Mouse (Mus musculus): ENCODE measurements around the gene Ank.

Ank gene

DNA sequence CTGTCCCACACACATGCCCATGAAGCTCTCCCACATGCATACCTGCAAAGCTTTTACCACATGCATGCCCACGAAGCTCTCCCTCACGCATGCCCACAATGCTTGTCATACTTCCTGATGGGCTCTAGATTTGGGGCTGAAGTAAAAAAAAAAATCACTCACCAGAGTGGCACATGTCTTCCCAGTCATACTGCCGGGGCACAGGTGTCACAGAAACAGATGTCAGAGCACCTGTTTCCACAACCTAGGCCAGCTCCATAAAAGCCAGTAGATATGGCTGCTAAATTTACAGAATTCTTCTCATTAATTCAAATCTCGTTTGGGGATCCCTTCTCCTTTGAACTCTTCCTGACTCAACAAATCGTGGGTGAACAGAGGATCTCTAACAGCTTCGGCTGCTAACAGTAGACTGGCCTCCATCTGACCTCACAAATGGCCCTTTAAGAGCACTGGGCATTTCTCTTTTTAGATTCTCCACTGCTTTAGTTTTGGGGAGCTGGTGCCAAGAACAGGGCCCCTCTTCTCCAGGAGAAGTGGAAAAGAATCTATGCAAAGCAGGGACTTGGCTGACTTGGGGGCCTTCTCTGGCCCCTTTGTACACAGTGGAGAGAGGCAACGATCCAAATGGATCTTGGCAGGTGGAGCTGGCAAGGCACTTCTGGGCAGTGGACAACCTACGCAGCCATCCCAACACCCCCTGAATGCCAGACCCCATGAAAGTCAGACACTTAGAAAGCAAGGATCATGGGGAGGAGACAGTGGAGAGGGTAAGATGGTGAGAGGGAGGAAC, 108.7 kb downstream of the Ank start:
- no peak for DNase-seq (ENCODE audit: low spot score)

DNA sequence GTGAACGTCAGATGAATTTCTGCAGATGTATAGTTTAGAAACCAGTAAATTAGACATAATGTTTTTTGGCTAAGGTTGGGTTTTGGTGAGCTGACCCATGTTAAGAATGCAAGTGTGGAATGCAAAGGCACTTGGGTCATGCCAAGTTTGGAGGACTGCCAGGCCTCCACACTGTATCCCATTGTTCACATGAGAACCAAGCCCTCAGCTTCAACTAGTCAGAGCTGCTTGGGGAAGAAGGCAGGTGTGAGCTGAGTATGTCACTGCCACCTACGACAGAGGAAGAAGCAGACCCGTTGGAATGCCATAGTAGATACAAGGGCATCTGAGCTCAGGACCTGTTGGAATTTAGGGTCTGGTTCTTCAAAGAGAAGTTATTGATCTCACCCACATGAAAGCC, 109.5 kb downstream of the Ank start:
- no peak for DNase-seq (ENCODE audit: low spot score)

GRCm38 (mm10) chr15:27576886-27577285, 110.4 kb downstream of the Ank start:
- DNase-seq (ENCODE audit: low spot score), result no peak

- peak; percentile 32 for DNase-seq (ENCODE audit: low spot score)
These were observed 111.7 kb downstream of the Ank start for GRCm38 (mm10) chr15:27577915-27578780.

DNA sequence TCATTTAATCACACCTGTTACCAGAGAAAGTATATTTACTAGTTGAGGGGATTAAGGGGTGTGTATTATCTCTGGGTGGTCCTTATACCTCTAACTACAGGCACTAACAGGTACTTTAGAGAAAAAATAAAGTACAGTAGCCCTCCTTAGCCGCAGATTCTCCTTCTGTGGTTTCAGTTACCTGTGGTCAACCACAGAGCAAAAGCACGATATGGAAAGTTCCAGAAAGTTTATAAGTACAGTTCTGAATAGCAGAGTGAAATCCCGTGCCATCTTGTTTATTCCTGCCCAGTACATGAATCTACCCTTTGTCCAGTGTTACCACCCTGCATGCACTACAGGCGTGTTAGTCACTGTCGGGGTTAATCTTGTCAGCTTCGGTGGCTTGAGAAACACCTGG, 112.4 kb downstream of the Ank start:
- DNase-seq (ENCODE audit: low spot score), result no peak

DNA sequence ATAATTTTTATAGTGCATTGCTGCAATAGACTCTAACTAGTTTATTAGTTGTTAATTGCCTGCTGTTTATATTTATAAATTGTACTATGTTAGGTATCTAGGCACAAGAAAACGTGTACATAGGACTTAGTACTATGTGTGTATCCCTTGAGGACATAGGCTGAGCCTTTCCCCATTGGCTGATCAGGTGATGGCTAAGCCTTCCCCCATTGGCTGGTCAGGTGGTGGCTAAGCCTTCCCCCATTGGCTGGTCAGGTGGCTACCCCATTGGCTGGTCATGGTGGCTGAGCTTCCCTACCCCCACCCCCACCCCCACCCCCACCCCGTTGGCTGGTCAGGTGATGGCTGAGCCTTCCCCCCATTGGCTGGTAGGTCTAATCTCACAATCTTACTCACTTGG, 113.4 kb downstream of the Ank start:
- no peak for DNase-seq (ENCODE audit: low spot score)

DNA sequence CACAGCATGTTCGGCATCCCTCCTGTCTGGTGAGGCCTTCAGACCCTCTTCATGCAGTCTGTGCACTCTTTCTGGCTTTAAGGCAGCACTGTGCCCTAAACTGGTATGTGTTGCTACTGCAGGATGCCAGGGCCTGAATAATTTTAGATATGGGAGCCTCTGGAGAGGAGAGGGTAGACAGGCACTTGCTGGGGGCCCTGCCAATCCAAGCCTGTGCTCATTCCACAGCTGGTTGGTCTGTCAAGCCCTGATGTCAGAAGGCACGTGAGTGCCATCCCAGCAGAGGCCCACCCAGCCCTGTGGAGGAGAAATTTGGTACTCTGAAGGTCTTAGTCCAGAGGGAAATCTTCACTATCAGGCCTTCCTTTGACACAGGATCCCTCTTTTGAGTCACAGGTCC, 114.3 kb downstream of the Ank start:
- no peak for DNase-seq (ENCODE audit: low spot score)

GRCm38 (mm10) chr15:27581640-27582039, 115.2 kb downstream of the Ank start:
- no peak for DNase-seq (ENCODE audit: low spot score)

DNA sequence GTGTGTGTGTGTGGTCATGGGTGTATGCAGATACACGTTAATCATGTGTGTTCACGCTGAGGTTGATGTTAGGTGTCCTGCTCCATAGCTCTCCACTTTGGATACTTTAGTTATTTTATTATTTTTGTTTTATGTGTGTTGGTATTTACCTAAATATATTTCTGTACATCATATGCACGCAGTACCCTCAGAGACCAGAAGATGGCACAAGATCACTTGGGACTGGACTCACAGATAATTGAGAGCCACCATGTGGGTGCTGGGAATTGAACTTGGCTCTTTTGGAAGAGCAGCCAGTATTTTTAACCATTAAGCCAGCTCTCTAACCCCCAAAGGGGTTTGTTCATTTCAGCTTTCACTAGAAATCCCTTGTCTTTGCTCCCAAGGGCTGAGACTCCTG, 116.0 kb downstream of the Ank start:
- peak; percentile 32 for DNase-seq (ENCODE audit: low spot score)

- DNase-seq (ENCODE audit: low spot score), result peak; percentile 50
These were observed 116.6 kb downstream of the Ank start for GRCm38 (mm10) chr15:27583042-27583441.

DNA sequence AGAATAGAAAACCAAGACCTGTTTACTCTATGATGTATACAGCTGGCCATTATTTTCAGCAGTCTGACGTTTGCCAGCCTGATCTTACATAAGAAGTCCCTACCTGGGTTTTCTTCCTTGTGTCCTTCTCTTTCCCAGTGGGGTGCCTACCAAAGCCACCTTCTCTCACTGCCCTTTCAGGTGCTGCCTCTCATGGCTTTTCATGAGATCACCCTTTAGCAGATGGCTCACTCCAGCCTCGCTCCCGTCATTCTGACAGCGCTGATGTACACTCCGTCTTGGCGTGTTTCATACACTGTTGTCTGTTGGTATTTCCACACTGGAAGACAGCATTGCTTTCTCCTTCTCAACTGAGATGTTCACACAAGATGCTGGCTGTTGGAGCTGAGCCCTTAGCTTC, 117.1 kb downstream of the Ank start:
- DNase-seq (ENCODE audit: low spot score), result no peak

DNA sequence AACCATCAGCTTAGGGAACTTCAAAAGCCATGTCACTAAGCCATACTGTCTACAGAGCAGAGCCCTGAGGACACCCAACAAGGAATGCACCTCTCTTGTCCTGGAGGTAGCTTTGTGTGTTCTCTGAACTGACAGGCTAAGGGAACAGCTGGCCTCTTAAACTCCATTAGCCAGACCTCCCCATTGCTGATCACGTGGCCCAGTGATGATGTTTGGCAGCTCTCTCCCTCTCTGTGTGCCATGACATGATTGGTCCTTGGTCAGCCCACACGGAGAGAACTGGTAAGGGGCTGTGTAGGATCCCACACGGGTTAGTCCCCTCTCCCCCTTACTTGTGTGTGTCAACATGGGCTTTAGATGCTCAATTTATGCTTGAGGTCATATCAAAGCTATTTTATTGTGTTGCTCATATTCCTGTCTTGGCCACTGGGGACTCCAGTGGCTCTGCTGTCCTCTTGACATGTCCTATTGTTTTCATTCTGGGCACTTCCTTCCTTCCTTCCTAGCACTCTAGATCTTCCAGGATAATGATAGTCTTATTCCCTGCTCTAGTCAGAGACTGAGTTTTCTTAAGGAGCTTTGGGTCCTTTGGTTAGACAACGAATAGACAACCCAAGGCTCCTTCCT, 119.1 kb downstream of the Ank start:
- DNase-seq (ENCODE audit: low spot score), result no peak

DNA sequence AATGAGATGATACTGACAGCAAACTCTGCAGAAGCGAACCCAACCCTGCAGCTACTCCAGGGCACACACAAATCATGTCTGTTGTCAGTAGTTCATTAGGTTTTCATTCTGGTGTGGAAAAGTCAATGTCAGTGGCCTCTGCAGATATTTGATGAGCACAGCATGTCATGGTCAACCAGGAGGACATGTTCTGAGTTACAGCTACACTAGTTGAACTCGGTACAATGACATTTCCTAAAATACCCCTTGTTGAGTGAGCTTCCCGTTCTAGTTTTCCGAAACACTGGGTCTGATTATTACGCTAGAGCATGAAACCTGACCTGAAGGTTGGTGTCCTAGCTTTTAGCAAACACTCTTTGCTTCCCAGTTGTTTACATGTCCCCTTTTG, 119.6 kb downstream of the Ank start:
- no peak for DNase-seq (ENCODE audit: low spot score)

GRCm38 (mm10) chr15:27588087-27588826, 121.8 kb downstream of the Ank start:
- no peak for DNase-seq (ENCODE audit: low spot score)

GRCm38 (mm10) chr15:27590812-27591211, 124.3 kb downstream of the Ank start:
- no peak for DNase-seq (ENCODE audit: low spot score)

- no peak for DNase-seq (ENCODE audit: low spot score)
These were observed 126.3 kb downstream of the Ank start for GRCm38 (mm10) chr15:27592620-27593320.

- DNase-seq (ENCODE audit: low spot score), result no peak
These were observed 127.2 kb downstream of the Ank start for GRCm38 (mm10) chr15:27593717-27594116.

- no peak for DNase-seq (ENCODE audit: low spot score)
These were observed 128.5 kb downstream of the Ank start for GRCm38 (mm10) chr15:27594973-27595372.

DNA sequence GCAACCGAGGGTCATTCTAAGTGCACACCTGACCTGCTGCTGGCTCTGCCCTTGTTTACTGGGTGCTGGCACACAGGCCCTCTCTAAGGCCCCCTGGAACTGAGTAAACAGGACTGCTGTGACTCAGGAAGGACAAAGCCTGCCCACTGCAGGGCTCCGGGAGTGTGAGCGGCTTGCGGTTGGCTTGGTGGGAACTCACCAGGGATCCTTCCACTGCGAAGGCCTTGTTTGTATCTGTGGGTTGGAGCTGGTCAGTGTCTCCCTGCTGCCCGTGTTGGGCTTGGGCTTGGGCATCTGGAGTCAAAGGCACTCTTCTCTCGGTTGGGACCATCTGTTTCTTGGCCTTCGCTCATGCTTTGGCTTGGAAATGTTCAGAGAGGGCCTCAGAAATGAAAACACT, 129.1 kb downstream of the Ank start:
- DNase-seq (ENCODE audit: low spot score), result no peak

DNA sequence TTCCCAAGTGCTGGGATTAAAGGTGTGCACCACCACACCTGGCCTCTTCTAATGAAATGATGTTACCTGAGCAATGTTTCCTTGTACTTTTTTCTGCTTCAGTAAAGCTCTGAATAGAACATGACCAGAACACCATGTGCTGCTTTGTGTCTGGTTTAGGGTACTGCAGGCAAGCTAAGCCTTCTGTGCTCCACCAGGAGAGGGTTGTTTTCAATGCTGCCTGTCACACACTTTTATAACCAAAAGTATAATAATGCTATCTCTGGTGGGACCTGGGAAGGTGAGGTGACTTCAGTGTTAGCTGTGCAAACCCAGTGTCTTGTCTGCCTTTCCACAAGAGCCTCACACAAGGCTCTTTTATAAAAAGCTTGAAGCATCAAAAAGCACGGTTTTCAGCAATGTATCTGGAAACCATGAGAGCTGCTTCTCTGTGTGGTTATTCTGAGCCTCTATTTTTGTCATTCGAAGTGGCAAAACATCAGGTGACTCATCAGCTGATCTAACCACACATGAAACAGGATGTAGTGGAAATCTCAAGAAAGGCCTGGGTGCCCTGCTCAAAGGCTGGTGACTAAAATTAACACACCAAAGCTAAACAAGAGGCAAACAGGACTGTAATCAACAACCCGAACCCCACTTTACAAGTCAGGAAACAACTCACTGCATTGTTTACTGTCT, 130.1 kb downstream of the Ank start:
- peak; percentile 93 for DNase-seq (ENCODE audit: low spot score)

- no peak for DNase-seq (ENCODE audit: low spot score)
These were observed 131.0 kb downstream of the Ank start for GRCm38 (mm10) chr15:27597516-27597915.

Data from T-cell, adult 2 months (primary cell).